Mouse (Mus musculus): ENCODE data around the gene Fam83c.

Fam83c gene

GRCm38 (mm10) chr2:155826630-155827424, 7.8 kb downstream of the Fam83c start, which contains the start of gene Eif6:
Gene Eif6, minus strand, starts transcription at chr2:155826925.
- DNase-seq: peak; percentile 75 to 80

GRCm38 (mm10) chr2:155825904-155826629, 8.6 kb downstream of the Fam83c start:
- no peak for DNase-seq

- DNase-seq: no peak
Measured at GRCm38 (mm10) chr2:155823722-155824121, 10.9 kb downstream of the Fam83c start.

- DNase-seq: no peak
Measured at GRCm38 (mm10) chr2:155820779-155821178, 13.9 kb downstream of the Fam83c start.

- no peak for DNase-seq
Measured at GRCm38 (mm10) chr2:155819449-155820251, 15.0 kb downstream of the Fam83c start.

GRCm38 (mm10) chr2:155819392-155819448, 15.4 kb downstream of the Fam83c start, which contains the start of gene BC029722:
Gene BC029722, minus strand, starts transcription at chr2:155819426.
- DNase-seq: no peak

- peak; percentile 88 to 91 for DNase-seq
Measured at GRCm38 (mm10) chr2:155818596-155819391, 15.9 kb downstream of the Fam83c start.

- DNase-seq: no peak
Measured at GRCm38 (mm10) chr2:155817301-155818245, 17.1 kb downstream of the Fam83c start.

GRCm38 (mm10) chr2:155816179-155816578, 18.5 kb downstream of the Fam83c start:
- no peak for DNase-seq

- DNase-seq: no peak
Measured at GRCm38 (mm10) chr2:155814829-155815228, 19.8 kb downstream of the Fam83c start.

- no peak for DNase-seq
Measured at GRCm38 (mm10) chr2:155812637-155813036, 22.0 kb downstream of the Fam83c start.

- peak; percentile 40 to 52 for DNase-seq
Measured at GRCm38 (mm10) chr2:155811821-155812396, 22.7 kb downstream of the Fam83c start.

GRCm38 (mm10) chr2:155809620-155810019, 25.0 kb downstream of the Fam83c start:
- no peak for DNase-seq

GRCm38 (mm10) chr2:155807408-155807807, 27.2 kb downstream of the Fam83c start:
- no peak for DNase-seq

- DNase-seq: no peak
Measured at GRCm38 (mm10) chr2:155806548-155806947, 28.1 kb downstream of the Fam83c start.

GRCm38 (mm10) chr2:155805925-155806255, 28.8 kb downstream of the Fam83c start:
- DNase-seq: no peak

GRCm38 (mm10) chr2:155805231-155805924, 29.3 kb downstream of the Fam83c start:
- no peak for DNase-seq

GRCm38 (mm10) chr2:155804053-155804452, 30.6 kb downstream of the Fam83c start:
- no peak for DNase-seq

GRCm38 (mm10) chr2:155802761-155803160, 31.9 kb downstream of the Fam83c start:
- DNase-seq: no peak

- no peak for DNase-seq
Measured at GRCm38 (mm10) chr2:155798613-155799012, 36.0 kb downstream of the Fam83c start.

Data from thymus, adult 18-20 months (tissue).